Mouse (Mus musculus) c-Kit-positive CD71-positive TER-119-negative erythroid progenitor cells, embryonic 14.5 days (primary cell): ENCODE measurements around the gene Dusp16.

Experiments
- DNase-seq: peaks from one replicate; pipeline ENCODE4 v3.0.0-alpha.2; 2013; ENCODE audit warnings: low read depth

Gene Dusp16

GRCm38 (mm10) chr6:134792141-134793045 is at the start of gene Dusp16:
Dusp16 (minus strand) TSS chr6:134792625.
- DNase-seq, result peak; percentile 92

- no peak for DNase-seq
Measured at GRCm38 (mm10) chr6:134840346-134840745, 47.9 kb upstream of the Dusp16 start.

GRCm38 (mm10) chr6:134838111-134838510 is 45.7 kb upstream of the Dusp16 start:
- DNase-seq, result no peak

DNA sequence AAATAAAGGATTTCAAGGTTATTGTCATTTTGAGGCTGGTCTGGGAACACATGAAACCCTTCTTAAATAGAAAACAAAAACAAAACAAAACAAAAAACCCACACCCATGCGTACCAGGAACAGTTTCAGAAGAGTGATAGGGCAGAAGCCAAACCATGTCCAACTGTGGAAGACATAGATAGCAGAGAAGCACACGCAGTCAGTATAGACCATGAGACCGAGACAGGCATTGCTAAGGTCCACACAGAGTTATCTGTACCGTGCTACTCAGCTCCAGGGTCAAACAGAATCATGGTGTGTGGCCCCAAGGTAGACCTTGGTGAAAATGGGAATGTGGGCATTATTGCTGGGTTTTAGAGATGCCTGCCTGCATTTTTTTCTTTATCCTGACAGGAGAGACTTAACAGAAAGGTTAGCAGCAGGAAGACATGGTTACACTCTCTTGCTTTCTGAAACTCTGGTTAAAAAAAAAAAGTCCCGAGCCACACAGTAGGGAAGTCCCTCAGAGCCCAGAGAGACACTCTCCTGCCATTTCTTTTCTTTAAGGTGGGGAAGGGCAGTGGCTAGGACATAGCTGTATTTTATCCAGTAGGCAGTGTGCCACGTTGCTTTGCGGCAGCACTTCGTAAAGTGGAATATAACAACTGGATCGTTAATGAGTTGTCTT is 42.3 kb upstream of the Dusp16 start:
- no peak for DNase-seq

GRCm38 (mm10) chr6:134830776-134831175 is 38.4 kb upstream of the Dusp16 start:
- DNase-seq, result no peak

- DNase-seq, result peak; percentile 96
Measured at GRCm38 (mm10) chr6:134829786-134830700, 37.6 kb upstream of the Dusp16 start, which contains the start of gene Crebl2. Crebl2 (plus strand) TSS chr6:134830154.

DNA sequence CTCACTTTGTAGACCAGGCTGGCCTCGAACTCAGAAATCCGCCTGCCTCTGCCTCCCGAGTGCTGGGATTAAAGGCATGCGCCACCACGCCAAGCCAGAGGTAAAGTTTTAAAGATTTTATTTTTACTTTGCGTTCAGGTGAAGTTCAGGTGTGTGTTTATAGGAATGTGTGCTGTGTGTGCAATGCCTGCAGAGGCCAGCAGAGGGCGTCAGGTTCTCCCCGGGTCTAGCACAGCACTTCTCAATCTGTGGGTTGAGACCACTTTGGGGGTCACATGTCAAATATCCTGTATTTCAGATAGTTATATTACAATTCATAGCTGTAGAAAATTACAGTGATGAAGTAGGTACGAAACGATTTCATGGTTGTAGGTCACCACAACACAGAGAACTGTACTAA is 30.4 kb upstream of the Dusp16 start:
- DNase-seq, result no peak

DNA sequence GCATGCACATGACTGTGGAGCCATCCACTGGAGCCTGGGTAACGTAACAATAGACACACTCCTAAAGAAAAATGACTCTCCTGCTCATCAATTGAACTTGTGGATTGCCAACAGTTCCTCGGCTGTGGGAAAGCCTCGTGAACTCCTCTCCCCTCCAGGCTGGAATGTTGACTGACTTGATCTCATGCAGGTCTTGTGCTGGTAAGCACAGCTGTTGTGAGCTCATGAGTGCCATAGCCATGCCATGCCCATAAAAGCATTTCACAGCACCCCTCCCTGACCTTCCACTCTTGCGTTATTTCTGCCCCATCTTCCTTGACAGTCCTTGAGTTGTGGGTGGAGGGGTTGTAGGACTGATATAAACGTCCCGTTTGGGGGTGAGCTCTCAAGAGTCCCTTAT is 28.0 kb upstream of the Dusp16 start:
- DNase-seq, result no peak

- no peak for DNase-seq
Measured at GRCm38 (mm10) chr6:134819741-134820140, 27.3 kb upstream of the Dusp16 start.

GRCm38 (mm10) chr6:134817051-134817928 is 24.9 kb upstream of the Dusp16 start:
- DNase-seq, result no peak

GRCm38 (mm10) chr6:134813066-134813465 is 20.6 kb upstream of the Dusp16 start:
- no peak for DNase-seq

DNA sequence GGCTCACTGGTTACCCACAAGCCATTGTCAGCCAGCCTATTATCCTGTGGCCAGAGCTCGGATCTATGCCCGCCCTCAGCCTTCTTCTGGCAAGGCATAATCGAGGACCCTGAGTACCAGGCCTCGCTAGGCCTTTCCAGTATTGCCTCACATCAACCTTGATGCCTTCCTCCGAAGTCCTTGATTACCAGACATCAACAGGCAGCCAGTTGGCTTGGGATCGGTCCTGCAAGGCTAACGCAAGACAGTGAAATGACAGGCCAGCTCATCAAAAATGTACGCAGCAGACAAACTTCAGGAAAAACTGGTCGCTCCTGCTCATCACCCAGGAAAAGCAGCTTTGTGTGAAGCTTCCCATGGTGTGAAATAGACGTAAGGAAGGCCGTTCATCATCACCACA is 15.4 kb upstream of the Dusp16 start:
- DNase-seq, result no peak

DNA sequence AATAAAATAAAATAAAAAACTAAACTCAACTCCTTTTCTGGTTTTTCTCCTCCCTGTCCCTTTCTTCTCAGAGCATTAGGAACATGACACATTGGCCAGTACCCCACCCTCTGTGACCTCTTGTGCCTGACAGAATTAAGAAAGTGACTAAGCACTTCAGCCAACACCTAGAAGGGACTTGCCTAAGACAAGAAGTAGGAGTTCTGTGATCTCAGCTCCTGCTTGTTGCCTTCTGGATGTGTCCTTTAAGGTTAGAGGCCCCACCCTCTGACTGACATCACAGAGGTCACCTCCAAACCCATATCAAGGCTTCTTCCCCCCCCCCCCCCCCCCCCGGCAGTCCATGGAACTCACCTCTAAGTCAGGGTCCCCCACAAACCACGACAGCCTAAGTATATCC is 14.7 kb upstream of the Dusp16 start:
- DNase-seq, result no peak

- DNase-seq, result no peak
Measured at GRCm38 (mm10) chr6:134806130-134806529, 13.7 kb upstream of the Dusp16 start.

GRCm38 (mm10) chr6:134804736-134805277 is 12.4 kb upstream of the Dusp16 start:
- no peak for DNase-seq

- DNase-seq, result no peak
Measured at GRCm38 (mm10) chr6:134802641-134803043, 10.2 kb upstream of the Dusp16 start.

DNA sequence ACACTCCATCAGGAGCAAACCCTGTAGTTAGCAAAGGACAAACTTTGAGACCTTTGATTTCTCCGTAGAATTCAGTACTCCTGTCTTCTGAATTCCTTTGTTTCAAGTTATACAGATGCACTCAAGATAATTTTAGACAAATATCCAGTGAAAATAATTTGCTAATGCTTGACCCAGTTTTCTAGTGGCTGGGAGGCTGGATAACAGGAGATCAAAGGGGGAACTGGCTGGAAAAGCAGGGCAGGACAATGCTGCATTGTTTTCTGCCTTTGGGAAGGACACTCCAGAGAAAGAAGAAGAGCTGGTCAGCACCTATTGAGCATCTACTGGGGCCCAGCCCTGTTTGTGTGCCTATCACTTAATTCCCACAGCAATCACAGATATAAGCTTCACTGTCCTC is 9.1 kb upstream of the Dusp16 start:
- no peak for DNase-seq

DNA sequence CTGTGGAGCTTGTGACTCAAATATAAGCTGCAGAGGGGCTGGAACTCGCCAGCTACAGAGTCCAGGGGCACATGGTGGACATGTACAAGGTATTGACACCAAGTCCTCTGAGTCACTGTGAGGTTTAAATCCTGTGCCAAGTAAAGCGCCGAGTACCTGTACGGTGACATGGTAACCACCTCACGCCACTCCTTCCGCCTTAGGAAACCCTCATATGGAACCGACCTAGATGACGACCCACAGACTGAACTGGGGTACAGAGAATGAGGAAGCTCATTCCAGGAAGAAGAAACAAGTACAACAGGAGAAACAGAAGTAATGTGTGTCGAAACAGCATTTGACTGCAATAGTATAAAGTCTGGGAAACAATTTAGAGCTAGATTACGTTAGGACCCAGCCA is 3.9 kb upstream of the Dusp16 start:
- DNase-seq, result no peak

DNA sequence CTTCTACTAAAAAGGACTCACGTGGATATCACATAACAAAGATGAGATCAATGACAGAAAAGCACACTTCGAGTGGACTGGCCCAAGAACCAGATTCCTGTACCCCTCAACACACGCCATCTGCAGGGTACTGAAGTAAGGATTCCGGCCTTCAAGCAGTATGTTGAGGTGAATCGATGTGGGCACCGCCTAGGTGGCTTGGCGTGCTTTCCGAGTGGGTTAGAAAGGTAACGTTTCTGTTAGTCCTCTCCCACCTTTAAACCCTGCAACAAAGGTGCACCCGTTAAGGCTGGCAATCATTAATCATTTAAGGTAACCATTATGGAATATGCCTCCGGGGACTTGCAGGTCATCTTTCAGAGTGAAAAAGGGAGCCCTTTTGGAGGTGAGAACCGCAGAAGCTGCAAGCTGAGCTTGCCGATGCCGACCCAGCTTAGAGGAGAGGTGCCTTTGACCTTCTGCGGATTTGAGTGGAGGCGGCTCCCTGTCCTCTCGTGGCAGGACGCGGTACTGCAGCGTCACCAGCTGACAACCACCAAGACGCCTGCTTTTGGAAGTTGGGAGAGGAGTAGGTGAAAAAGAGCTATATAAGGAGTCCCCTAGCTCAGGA is 1.6 kb upstream of the Dusp16 start:
- peak; percentile 73 for DNase-seq

- no peak for DNase-seq
Measured at GRCm38 (mm10) chr6:134793046-134793806, 801 bp upstream of the Dusp16 start.
